Mouse (Mus musculus) forebrain, embryonic 13.5 days (tissue): ENCODE data around the gene Abcc12. TPM values are rescaled to one million over a fixed set of nuclear protein-coding genes. Genes with fewer than 3 reads are reported as not detected.

Experiments used
- ATAC-seq: fragments of 200-750 bp; cut with Nextera tagmentation; 2 replicates; pipeline ENCODE4 v1.8.0; 2017
- H3K27ac ChIP-seq: fragments of 300-500 bp; sonication (generic); 2 replicates; pipeline ENCODE4 v1.5.1; 2015; ENCODE audit warnings: inconsistent platforms, mild to moderate bottlenecking, moderate library complexity
- H3K27me3 ChIP-seq: fragments of 300-500 bp; sonication (generic); 2 replicates; pipeline ENCODE4 v1.6.1; 2015; ENCODE audit warnings: mild to moderate bottlenecking, inconsistent platforms
- H3K36me3 ChIP-seq: fragments of 300-500 bp; sonication (generic); 2 replicates; pipeline ENCODE4 v1.6.1; 2015; ENCODE audit warnings: mild to moderate bottlenecking, inconsistent platforms; ENCODE audit not compliant: poor library complexity, severe bottlenecking
- H3K4me1 ChIP-seq: fragments of 300-500 bp; sonication (generic); 2 replicates; pipeline ENCODE4 v1.6.1; 2015; ENCODE audit warnings: inconsistent platforms
- H3K4me2 ChIP-seq: fragments of 300-500 bp; sonication (generic); 2 replicates; pipeline ENCODE4 v1.6.1; 2015; ENCODE audit warnings: inconsistent platforms, mild to moderate bottlenecking, moderate library complexity
- H3K4me3 ChIP-seq: fragments of 300-500 bp; sonication (generic); 2 replicates; pipeline ENCODE4 v1.5.1; 2015; ENCODE audit warnings: mild to moderate bottlenecking, inconsistent platforms
- H3K9ac ChIP-seq: fragments of 300-500 bp; sonication (generic); 2 replicates; pipeline ENCODE4 v1.6.1; 2015; ENCODE audit warnings: mild to moderate bottlenecking, inconsistent platforms
- H3K9me3 ChIP-seq: fragments of 300-500 bp; sonication (generic); replicated peaks from 2 replicates; pipeline ENCODE4 v1.6.1; 2016; ENCODE audit warnings: inconsistent platforms
- WGBS: fragments of 180-500 bp; shearing (Covaris S2); methylation state at CpG from one replicate; pipeline ENCODE4 v1.1.7; 2015; 5-methylcytosine and 5-hydroxymethylcytosine counted together
- polyA plus RNA-seq: library from polyadenylated mRNA; unstranded; fragments of >200 nt; fragmentation: Nextera tagmentation; extraction: Ambion mirVana; gene quantifications from 2 replicates; pipeline ENCODE4 v1.2.1, GENCODE M21; 2015

Abcc12 gene
- polyA plus RNA-seq, 1 experiment from 2014 or later, result 0.15 TPM

GRCm38 (mm10) chr8:86535791-86536662 lies 44.5 kb downstream of the Abcc12 start:
- Histone ChIP-seq H3K27ac (0 out of 2 replicates have a peak overlapping the region, but pooled peaks have one; percentile 14), H3K27me3 (no peaks in the 10 kb centered on the region), H3K36me3 (no peaks in the 10 kb centered on the region), H3K4me2 (no peak overlapping the region), H3K4me1 (peaks cover 10% of the 10 kb centered on the region), H3K4me3 (no peak overlapping the region), H3K9ac (no peak overlapping the region), H3K9me3 (no peaks in the 10 kb centered on the region)
- WGBS, result 56% methylated on average over 11 of the region's 11 CpGs
- peak; percentile 75 for ATAC-seq

GRCm38 (mm10) chr8:86535068-86535560 lies 45.4 kb downstream of the Abcc12 start:
- peaks cover 10% of the 10 kb centered on the region for H3K4me1 ChIP-seq
- no peak for ATAC-seq
- WGBS, result 38% methylated on average over 7 of the region's 7 CpGs
- H3K9me3 ChIP-seq, result no peaks in the 10 kb centered on the region
- H3K9ac ChIP-seq, result no peak overlapping the region
- H3K36me3 ChIP-seq, result no peaks in the 10 kb centered on the region
- H3K4me2 ChIP-seq, result no peak overlapping the region
- no peak overlapping the region for H3K4me3 ChIP-seq
- no peak overlapping the region for H3K27ac ChIP-seq
- no peaks in the 10 kb centered on the region for H3K27me3 ChIP-seq

GRCm38 (mm10) chr8:86529714-86530113 lies 50.8 kb downstream of the Abcc12 start:
- Histone ChIP-seq H3K4me1 (no peaks in the 10 kb centered on the region), H3K4me2 (no peak overlapping the region), H3K27me3 (no peaks in the 10 kb centered on the region), H3K36me3 (no peaks in the 10 kb centered on the region), H3K9ac (no peak overlapping the region), H3K27ac (no peak overlapping the region), H3K4me3 (no peak overlapping the region), H3K9me3 (no peaks in the 10 kb centered on the region)
- ATAC-seq, result no peak
- 82% methylated on average over 2 of the region's 2 CpGs for WGBS

- ATAC-seq, result no peak
- H3K4me2 ChIP-seq, result no peak overlapping the region
- no peaks in the 10 kb centered on the region for H3K4me1 ChIP-seq
- H3K9ac ChIP-seq, result no peak overlapping the region
- no peak overlapping the region for H3K4me3 ChIP-seq
- H3K27ac ChIP-seq, result no peak overlapping the region
- 91% methylated on average over 19 of the region's 19 CpGs for WGBS
- H3K27me3 ChIP-seq, result no peaks in the 10 kb centered on the region
- H3K9me3 ChIP-seq, result no peaks in the 10 kb centered on the region
- H3K36me3 ChIP-seq, result no peaks in the 10 kb centered on the region
Measured at GRCm38 (mm10) chr8:86527336-86528029, 53.0 kb downstream of the Abcc12 start.

- H3K9ac ChIP-seq, result no peak overlapping the region
- H3K4me2 ChIP-seq, result no peak overlapping the region
- WGBS, result 92% methylated on average over 8 of the region's 8 CpGs
- ATAC-seq, result no peak
- H3K4me3 ChIP-seq, result no peak overlapping the region
- no peaks in the 10 kb centered on the region for H3K36me3 ChIP-seq
- H3K27ac ChIP-seq, result no peak overlapping the region
- H3K4me1 ChIP-seq, result no peaks in the 10 kb centered on the region
- H3K9me3 ChIP-seq, result no peaks in the 10 kb centered on the region
- H3K27me3 ChIP-seq, result no peaks in the 10 kb centered on the region
Measured at GRCm38 (mm10) chr8:86526808-86527207, 53.7 kb downstream of the Abcc12 start.

GRCm38 (mm10) chr8:86514203-86514602 lies 66.3 kb downstream of the Abcc12 start:
- Histone ChIP-seq H3K4me1 (no peaks in the 10 kb centered on the region), H3K36me3 (no peaks in the 10 kb centered on the region), H3K27ac (no peak overlapping the region), H3K4me2 (no peak overlapping the region), H3K9ac (no peak overlapping the region), H3K27me3 (no peaks in the 10 kb centered on the region), H3K4me3 (no peak overlapping the region), H3K9me3 (no peaks in the 10 kb centered on the region)
- ATAC-seq, result no peak
- 95% methylated on average over 1 of the region's 1 CpGs for WGBS

GRCm38 (mm10) chr8:86512886-86513285 lies 67.6 kb downstream of the Abcc12 start:
- no peaks in the 10 kb centered on the region for H3K27me3 ChIP-seq
- no peaks in the 10 kb centered on the region for H3K4me1 ChIP-seq
- H3K4me3 ChIP-seq, result no peak overlapping the region
- H3K36me3 ChIP-seq, result no peaks in the 10 kb centered on the region
- H3K4me2 ChIP-seq, result no peak overlapping the region
- no peak for ATAC-seq
- 69% methylated on average over 5 of the region's 5 CpGs for WGBS
- H3K9me3 ChIP-seq, result no peaks in the 10 kb centered on the region
- no peak overlapping the region for H3K27ac ChIP-seq
- H3K9ac ChIP-seq, result no peak overlapping the region

- Histone ChIP-seq H3K9ac (no peak overlapping the region), H3K4me3 (no peak overlapping the region), H3K9me3 (no peaks in the 10 kb centered on the region), H3K27me3 (no peaks in the 10 kb centered on the region), H3K4me1 (no peaks in the 10 kb centered on the region), H3K36me3 (no peaks in the 10 kb centered on the region), H3K4me2 (no peak overlapping the region), H3K27ac (no peak overlapping the region)
- WGBS, result 69% methylated on average over 10 of the region's 10 CpGs
- no peak for ATAC-seq
Measured at GRCm38 (mm10) chr8:86512131-86512792, 68.2 kb downstream of the Abcc12 start.

- Histone ChIP-seq H3K4me3 (no peak overlapping the region), H3K36me3 (no peaks in the 10 kb centered on the region), H3K4me2 (no peak overlapping the region), H3K9ac (no peak overlapping the region), H3K9me3 (peaks cover 11% of the 10 kb centered on the region; the same call in 1 of the 2 replicates), H3K27me3 (no peaks in the 10 kb centered on the region), H3K27ac (no peak overlapping the region), H3K4me1 (no peaks in the 10 kb centered on the region)
- no peak for ATAC-seq
- WGBS, result 83% methylated on average over 7 of the region's 7 CpGs
Measured at GRCm38 (mm10) chr8:86501341-86501740, 79.1 kb downstream of the Abcc12 start.

GRCm38 (mm10) chr8:86495056-86495455 lies 85.4 kb downstream of the Abcc12 start:
- Histone ChIP-seq H3K36me3 (no peaks in the 10 kb centered on the region), H3K4me1 (no peaks in the 10 kb centered on the region), H3K27me3 (no peaks in the 10 kb centered on the region), H3K4me2 (no peak overlapping the region), H3K9me3 (no peaks in the 10 kb centered on the region), H3K9ac (no peak overlapping the region), H3K4me3 (no peak overlapping the region), H3K27ac (no peak overlapping the region)
- 63% methylated on average over 4 of the region's 4 CpGs for WGBS
- no peak for ATAC-seq

- no peak for ATAC-seq
- Histone ChIP-seq H3K27me3 (no peaks in the 10 kb centered on the region), H3K9me3 (no peaks in the 10 kb centered on the region), H3K4me1 (no peaks in the 10 kb centered on the region), H3K9ac (no peak overlapping the region), H3K27ac (no peak overlapping the region), H3K36me3 (no peaks in the 10 kb centered on the region), H3K4me3 (no peak overlapping the region), H3K4me2 (no peak overlapping the region)
- WGBS, result 78% methylated on average over 1 of the region's 1 CpGs
Measured at GRCm38 (mm10) chr8:86493841-86494240, 86.6 kb downstream of the Abcc12 start.

GRCm38 (mm10) chr8:86485411-86485810 lies 95.1 kb downstream of the Abcc12 start:
- WGBS, result 93% methylated on average over 6 of the region's 6 CpGs
- Histone ChIP-seq H3K27ac (no peak overlapping the region), H3K27me3 (no peaks in the 10 kb centered on the region), H3K4me2 (no peak overlapping the region), H3K4me1 (no peaks in the 10 kb centered on the region), H3K4me3 (no peak overlapping the region), H3K36me3 (no peaks in the 10 kb centered on the region), H3K9ac (no peak overlapping the region), H3K9me3 (no peaks in the 10 kb centered on the region)
- ATAC-seq, result no peak
